Mouse (Mus musculus): Measurements from ENCODE around the gene Lingo2.

- TF ChIP-seq CHD2 (IDR thresholded peaks at IDR 0.05; ENCODE audit: low read length), result no peak
- no peak for TF ChIP-seq MYC (IDR thresholded peaks at IDR 0.05; ENCODE audit: low read depth, low read length)
- TF ChIP-seq CTCF (IDR thresholded peaks at IDR 0.05 in 2 of 3, conservative IDR thresholded peaks at IDR 0.05 in 1 of 3; ENCODE audit: control insufficient read depth in 1 of 3, insufficient read depth in 1 of 3, low read depth in 2 of 3, low read length in 3 of 3, poor library complexity in 1 of 3, severe bottlenecking in 1 of 3), result no peak
- TF ChIP-seq ZNF384 (IDR thresholded peaks at IDR 0.05; ENCODE audit: low read depth, low read length), result no peak
These were observed 965.5 kb downstream of the Lingo2 start for GRCm38 (mm10) chr4:35986012-35986411.

All from MEL (cell line).